ENCODE assay signal across 11 mouse cellular contexts in the genomic region with DNA sequence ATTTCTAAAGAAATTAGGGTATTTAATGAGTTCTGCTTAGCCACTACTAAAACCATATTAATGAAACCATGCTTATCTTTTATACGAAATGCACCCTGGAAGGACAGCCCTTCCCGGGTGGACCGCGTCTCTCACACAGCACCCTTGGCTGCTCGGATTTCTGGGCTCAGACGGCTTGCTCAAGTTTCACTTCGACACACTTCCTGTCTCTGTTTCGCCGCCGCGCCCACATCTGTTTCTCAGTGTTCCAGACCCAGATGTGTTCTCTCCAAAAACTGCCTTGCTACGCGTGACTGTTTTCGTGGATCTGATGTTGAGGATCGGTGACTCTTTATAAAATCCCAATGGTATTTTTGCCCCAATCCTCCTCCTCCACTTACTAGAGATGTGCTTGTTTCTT.
DNase-seq lines count a peak whose midpoint lies in the region; ATAC-seq and TF ChIP-seq lines count a peak whose summit lies in the region.
"Had no signal": no experiment of that assay in that cellular context is flagged by ENCODE, and none has a peak within 500 bp of the region (broad histone marks: within the 10 kb centered on the region; RNA-seq: fewer than 3 reads in every experiment).

No protein-coding gene starts in this region.

- no peak overlapping the region for H3K9ac ChIP-seq in limb, embryonic 15.5 days
- H3K9ac ChIP-seq: hindbrain, embryonic 14.5 days; midbrain, embryonic 15.5 days had no signal

- no peaks in the 10 kb centered on the region for H3K36me3 ChIP-seq in thymus, adult 2 months (ENCODE audit: control insufficient read depth, insufficient read depth, low read length)
- no peaks in the 10 kb centered on the region for H3K36me3 ChIP-seq in limb, embryonic 15.5 days
- H3K36me3 ChIP-seq: midbrain, embryonic 15.5 days had no signal

- no peaks in the 10 kb centered on the region for H3K27me3 ChIP-seq in thymus, adult 2 months (ENCODE audit: control insufficient read depth, insufficient read depth, low read length)
- H3K27me3 ChIP-seq in limb, embryonic 15.5 days: no peaks in the 10 kb centered on the region
- H3K27me3 ChIP-seq: midbrain, embryonic 15.5 days had no signal

- peak; percentile 15 for DNase-seq in thymus, postnatal 4 days
- DNase-seq in thymus, adult 2 months: no peak
- DNase-seq in gastrocnemius, postnatal 10 days: peak; percentile 38
- no peak for DNase-seq in left cerebral cortex, postnatal 36 days (ENCODE audit: low spot score in 2 of 2)
- DNase-seq in cerebellum, postnatal 25 days: no peak
- DNase-seq: retina, postnatal 1 day had no signal

- 0 out of 2 replicates have a peak, but pooled peaks cover 2% of the 10 kb centered on the region for H3K4me1 ChIP-seq in thymus, adult 2 months (replicated peaks; ENCODE audit: control insufficient read depth, insufficient read depth, low read length)
- H3K4me1 ChIP-seq in limb, embryonic 15.5 days: peaks cover 23% of the 10 kb centered on the region; the same call in 1 of the 2 replicates
- H3K4me1 ChIP-seq: midbrain, embryonic 15.5 days had no signal

- intact Hi-C loops in left cerebral cortex, postnatal 36 days (cut with DNase I): no loop called here

- peak overlapping the region; percentile 26 for H3K4me2 ChIP-seq in limb, embryonic 15.5 days
- H3K4me2 ChIP-seq: hindbrain, embryonic 14.5 days; midbrain, embryonic 15.5 days had no signal

- 79% methylated on average over 15 of the region's 15 CpGs for WGBS in thymus, adult 2 months
- WGBS in limb, embryonic 15.5 days: 34% methylated on average over 15 of the region's 15 CpGs

- no peak overlapping the region for H3K4me3 ChIP-seq in thymus, adult 2 months (ENCODE audit: control insufficient read depth, insufficient read depth, low read length)
- no peak overlapping the region for H3K4me3 ChIP-seq in limb, embryonic 15.5 days
- H3K4me3 ChIP-seq: erythroblast, embryonic 14.5 days; midbrain, embryonic 15.5 days had no signal

- H3K9me3 ChIP-seq in limb, embryonic 15.5 days: no peaks in the 10 kb centered on the region
- H3K9me3 ChIP-seq: midbrain, embryonic 15.5 days had no signal

- 0 out of 2 replicates have a peak, but pooled peaks have one; percentile 40 for ATAC-seq in limb, embryonic 15.5 days (ENCODE audit: insufficient number of reproducible peaks, low FRiP score, low TSS enrichment, low read depth)
- no peak for ATAC-seq in erythroblast, adult 5-6 weeks (replicated peaks; ENCODE audit: low FRiP score, poor library complexity, severe bottlenecking)
- ATAC-seq: midbrain, embryonic 15.5 days had no signal

- no peak for TF ChIP-seq CTCF in thymus, adult 2 months (IDR thresholded peaks at IDR 0.05; ENCODE audit: borderline replicate concordance, control insufficient read depth, extremely low read depth, insufficient read depth, low read length, poor library complexity)

- H3K27ac ChIP-seq in thymus, adult 2 months (ENCODE audit: control insufficient read depth, insufficient read depth, low read length): no peak overlapping the region
- H3K27ac ChIP-seq in limb, embryonic 15.5 days: peak overlapping the region; percentile 62
- H3K27ac ChIP-seq: hindbrain, embryonic 14.5 days; midbrain, embryonic 15.5 days had no signal

- TF ChIP-seq POLR2A in thymus, adult 2 months (IDR thresholded peaks at IDR 0.05; ENCODE audit: control insufficient read depth, extremely low read depth, insufficient read depth, low read length, poor library complexity): no peak

Comparison
In these comparisons a context has a peak if more than half of its experiments do, and no peak if none do; other contexts are left out.
1. DNase-seq: peak in thymus, postnatal 4 days (single experiment) and gastrocnemius, postnatal 10 days (single experiment); none in thymus, adult 2 months (single experiment), left cerebral cortex, postnatal 36 days (0 of 2) and cerebellum, postnatal 25 days (0 of 2).